Mouse (Mus musculus) lung, postnatal 0 days (tissue): ENCODE data around the gene Mdn1.

Experiments
- CTCF ChIP-seq: IDR thresholded peaks from 2 replicates; pipeline ENCODE4 v1.5.1; 2016; ENCODE audit warnings: antibody characterized with exemption, mild to moderate bottlenecking
- EP300 ChIP-seq: IDR thresholded peaks from 2 replicates; pipeline ENCODE4 v1.6.1; 2016; ENCODE audit warnings: antibody characterized with exemption, mild to moderate bottlenecking, control low read depth

- no peak for TF ChIP-seq CTCF
- no peak for TF ChIP-seq EP300
Measured at GRCm38 (mm10) chr4:32779996-32780395, 123.1 kb downstream of the Mdn1 start.
